ENCODE assay signal across 9 mouse cellular contexts in the genomic region with DNA sequence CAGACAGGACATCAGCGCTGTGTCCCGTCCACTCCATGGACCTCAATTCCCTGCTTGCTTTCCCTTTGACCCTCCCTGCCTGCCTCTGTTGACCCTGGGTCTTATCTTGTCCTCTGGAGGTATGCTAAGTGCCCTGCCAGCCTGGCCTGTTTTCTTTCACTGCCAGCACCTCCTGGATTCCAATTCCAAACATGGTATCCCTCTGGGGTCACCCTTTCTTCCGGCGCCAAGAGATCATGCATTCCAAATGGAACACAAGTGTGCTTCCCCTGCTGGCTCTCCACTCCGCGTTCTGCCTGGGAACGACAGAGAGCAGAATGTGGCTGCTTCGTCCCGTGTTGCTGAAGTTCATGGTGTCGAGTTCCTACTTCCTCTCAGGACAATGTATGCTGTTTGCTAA. TPM values are rescaled to one million over a fixed set of nuclear protein-coding genes. Genes with fewer than 3 reads are reported as not detected.
DNase-seq lines count a peak whose midpoint lies in the region; ATAC-seq and TF ChIP-seq lines count a peak whose summit lies in the region.
"Had no signal": no experiment of that assay in that cellular context is flagged by ENCODE, and none has a peak within 500 bp of the region (broad histone marks: within the 10 kb centered on the region; RNA-seq: fewer than 3 reads in every experiment).

A gene (plus strand): TSS at position 277 of the 400 bp plus-strand sequence.

- H3K4me3 ChIP-seq in heart, postnatal 0 days (ENCODE audit: low read depth, low read length) = peak within 1 kb of the TSS; percentile 77
- no peak within 1 kb of the TSS for H3K4me3 ChIP-seq in liver, postnatal 0 days (ENCODE audit: low read depth, low read length)
- H3K4me3 ChIP-seq: midbrain, embryonic 15.5 days had no signal

- H3K9me3 ChIP-seq in heart, postnatal 0 days (replicated peaks; ENCODE audit: control insufficient read depth, low read length) = no peaks in the 10 kb centered on the region
- H3K9me3 ChIP-seq in liver, postnatal 0 days (ENCODE audit: low read length) = no peaks in the 10 kb centered on the region
- H3K9me3 ChIP-seq: midbrain, embryonic 15.5 days had no signal

- no peaks in the 10 kb centered on the region for H3K27me3 ChIP-seq in heart, postnatal 0 days (ENCODE audit: control insufficient read depth, insufficient read depth, low read length)
- H3K27me3 ChIP-seq in liver, postnatal 0 days (ENCODE audit: insufficient read depth, low read length) = no peaks in the 10 kb centered on the region
- H3K27me3 ChIP-seq: midbrain, embryonic 15.5 days had no signal

- ATAC-seq in heart, postnatal 0 days (ENCODE audit: insufficient read depth, low read depth) = peak; percentile 89
- no peak for ATAC-seq in liver, postnatal 0 days
- ATAC-seq: midbrain, embryonic 15.5 days had no signal

- peaks cover 10% of the 10 kb centered on the region for H3K36me3 ChIP-seq in heart, postnatal 0 days (replicated peaks; ENCODE audit: control insufficient read depth, insufficient read depth, low read length)
- H3K36me3 ChIP-seq in liver, postnatal 0 days (replicated peaks; ENCODE audit: insufficient read depth, low read length) = no peaks in the 10 kb centered on the region
- H3K36me3 ChIP-seq: midbrain, embryonic 15.5 days had no signal

- peak within 1 kb of the TSS; percentile 93 for H3K9ac ChIP-seq in heart, postnatal 0 days (replicated peaks; ENCODE audit: low read depth, low read length)
- H3K9ac ChIP-seq in liver, postnatal 0 days (replicated peaks) = peak within 1 kb of the TSS; percentile 21; the same call in 1 of the 2 replicates
- H3K9ac ChIP-seq: midbrain, embryonic 15.5 days had no signal

- DNase-seq in adrenal gland, postnatal 10 days = peak; percentile 36
- DNase-seq in adrenal gland, adult (ENCODE audit: inconsistent age in 2 of 2, low spot score in 1 of 2) = no peak
- DNase-seq in gastrocnemius, adult 18-20 months (ENCODE audit: low spot score) = peak; percentile 61
- peak; percentile 96 for DNase-seq in heart, postnatal 0 days (ENCODE audit: low spot score)
- no peak for DNase-seq in liver, postnatal 0 days
- no peak for DNase-seq in left cerebral cortex, adult 18-20 months (ENCODE audit: low spot score in 2 of 2)
- DNase-seq in layer of hippocampus, adult 11-12 months (ENCODE audit: low spot score) = no peak
- DNase-seq in adrenal gland, adult 8-10 months = no peak

- peaks cover 25% of the 10 kb centered on the region for H3K4me1 ChIP-seq in heart, postnatal 0 days (ENCODE audit: control insufficient read depth, insufficient read depth)
- H3K4me1 ChIP-seq in liver, postnatal 0 days (ENCODE audit: insufficient read depth) = peaks cover 8% of the 10 kb centered on the region; the same call in 1 of the 2 replicates
- H3K4me1 ChIP-seq: midbrain, embryonic 15.5 days had no signal

- peak within 1 kb of the TSS; percentile 99 for H3K27ac ChIP-seq in heart, postnatal 0 days (ENCODE audit: low read depth)
- no peak within 1 kb of the TSS for H3K27ac ChIP-seq in liver, postnatal 0 days (ENCODE audit: low read depth)
- H3K27ac ChIP-seq: midbrain, embryonic 15.5 days had no signal

- peak; percentile 11; the same call in 1 of the 2 replicates for TF ChIP-seq CTCF in heart, postnatal 0 days (IDR thresholded peaks at IDR 0.05; ENCODE audit: low read depth)
- TF ChIP-seq CTCF in liver, postnatal 0 days (IDR thresholded peaks at IDR 0.05; ENCODE audit: low read depth) = no peak

- peak; percentile 100 for TF ChIP-seq EP300 in heart, postnatal 0 days (IDR thresholded peaks at IDR 0.05; ENCODE audit: low read depth)
- no peak for TF ChIP-seq EP300 in liver, postnatal 0 days (IDR thresholded peaks at IDR 0.05; ENCODE audit: low read depth)

- WGBS in heart, postnatal 0 days = 9% methylated on average over 10 of the region's 10 CpGs
- WGBS in liver, postnatal 0 days (ENCODE audit: insufficient replicate concordance) = 33% methylated on average over 10 of the region's 10 CpGs

- H3K4me2 ChIP-seq in heart, postnatal 0 days (ENCODE audit: low read depth, low read length) = peak within 1 kb of the TSS; percentile 72
- peak within 1 kb of the TSS; percentile 45 for H3K4me2 ChIP-seq in liver, postnatal 0 days (ENCODE audit: low read depth, low read length)
- H3K4me2 ChIP-seq: midbrain, embryonic 15.5 days had no signal

RNA-seq across cellular contexts. Expression of the gene that starts here (rescaled TPM):
- 1 to 10 TPM; 4.6 to 8.5 TPM for total RNA-seq in adrenal gland, postnatal 10 days (2021)
- 10 to 100 TPM; 51.5 to 55.8 TPM for total RNA-seq in gastrocnemius, adult 18-20 months (2021)
- 982 and 1,104 TPM in 2 replicates for total RNA-seq in heart, postnatal 0 days (2014; rRNA removed; ENCODE audit: low replicate concordance)
- polyA plus RNA-seq in heart, postnatal 0 days (2015; fragmentation: Nextera tagmentation; extraction: Ambion mirVana) = 564 and 675 TPM in 2 replicates
- polyA plus RNA-seq in liver, postnatal 0 days (2015; fragmentation: Nextera tagmentation; extraction: Ambion mirVana) = 10.8 and 12.6 TPM in 2 replicates
- total RNA-seq in left cerebral cortex, adult 18-20 months (2021) = 1 to 10 TPM in 1 of 2 experiments, under 1 TPM in 1; 0.89 to 1.3 TPM
- total RNA-seq in adrenal gland, adult 8-10 months (2022) = 1 to 10 TPM in 2 of 4 experiments, under 1 TPM in 2; 0.66 to 2.5 (median 0.94) TPM

Comparison
In these comparisons a context has a peak if more than half of its experiments do, and no peak if none do; other contexts are left out.
1. RNA of the gene that starts here (total RNA-seq): 982 to 1,104 TPM in heart, postnatal 0 days; 51.5 to 55.8 TPM in gastrocnemius, adult 18-20 months, 4.6 to 8.5 TPM in adrenal gland, postnatal 10 days, 0.89 to 1.3 TPM in left cerebral cortex, adult 18-20 months and 0.66 to 2.5 TPM in adrenal gland, adult 8-10 months; every median in the first group is over 10 times any median in the second.
2. RNA of the gene that starts here (polyA plus RNA-seq): 564 to 675 TPM in heart, postnatal 0 days; 10.8 to 12.6 TPM in liver, postnatal 0 days; every median in the first group is over 10 times any median in the second.
3. DNase-seq: peak in adrenal gland, postnatal 10 days (single experiment), gastrocnemius, adult 18-20 months (single experiment) and heart, postnatal 0 days (single experiment); none in adrenal gland, adult (0 of 2), liver, postnatal 0 days (single experiment), left cerebral cortex, adult 18-20 months (0 of 2), layer of hippocampus, adult 11-12 months (single experiment) and adrenal gland, adult 8-10 months (single experiment).